Mouse (Mus musculus): ENCODE data around the gene Il27ra. TPM values are rescaled to one million over a fixed set of nuclear protein-coding genes. Genes with fewer than 3 reads are reported as not detected.
A peak's percentile ranks its signal among the peaks of the same experiment; 100 is the strongest.

The Il27ra gene
- polyA plus RNA-seq (2014; fragmentation: Nextera tagmentation; extraction: Ambion mirVana) = 0.43 and 0.45 TPM in 2 replicates

- no peaks in the 10 kb centered on the region for H3K9me3 ChIP-seq (ENCODE audit: control insufficient read depth, low read length)
- peak within 1 kb of the TSS; percentile 47 for H3K4me2 ChIP-seq (ENCODE audit: low read depth, low read length)
- no peaks in the 10 kb centered on the region for H3K36me3 ChIP-seq (ENCODE audit: control insufficient read depth, insufficient read depth, low read length)
- H3K27ac ChIP-seq (ENCODE audit: low read depth, low read length) = no peak within 1 kb of the TSS
- no peaks in the 10 kb centered on the region for H3K4me1 ChIP-seq (ENCODE audit: control insufficient read depth, insufficient read depth, low read length)
- WGBS = 5% methylated on average over 40 of the region's 40 CpGs
- H3K27me3 ChIP-seq (ENCODE audit: control insufficient read depth, insufficient read depth, low read length) = peaks cover 28% of the 10 kb centered on the region
- ATAC-seq (ENCODE audit: low read depth) = peak; percentile 68
- no peak within 1 kb of the TSS; the same call in 1 of the 2 replicates for H3K9ac ChIP-seq (replicated peaks; ENCODE audit: low read depth, low read length)
- peak within 1 kb of the TSS; percentile 16; the same call in 1 of the 2 replicates for H3K4me3 ChIP-seq (ENCODE audit: low read depth, low read length)
Observed at GRCm38 (mm10) chr8:84042066-84042947, at the start of gene Il27ra. TSS of gene Il27ra (minus strand) at chr8:84042589.

- ATAC-seq (ENCODE audit: low read depth) = no peak
- Histone ChIP-seq H3K36me3 (ENCODE audit: control insufficient read depth, insufficient read depth, low read length) (peaks cover 55% of the 10 kb centered on the region), H3K27ac (ENCODE audit: low read depth, low read length) (no peak overlapping the region), H3K27me3 (ENCODE audit: control insufficient read depth, insufficient read depth, low read length) (no peaks in the 10 kb centered on the region), H3K9me3 (ENCODE audit: control insufficient read depth, low read length) (no peaks in the 10 kb centered on the region), H3K4me1 (ENCODE audit: control insufficient read depth, insufficient read depth, low read length) (no peaks in the 10 kb centered on the region), H3K4me2 (ENCODE audit: low read depth, low read length) (no peak overlapping the region), H3K9ac (replicated peaks; ENCODE audit: low read depth, low read length) (no peak overlapping the region), H3K4me3 (ENCODE audit: low read depth, low read length) (no peak overlapping the region)
- WGBS = 91% methylated on average over 8 of the region's 8 CpGs
Observed at GRCm38 (mm10) chr8:84090585-84090984, 48.2 kb upstream of the Il27ra start.

GRCm38 (mm10) chr8:84089277-84089676, 46.9 kb upstream of the Il27ra start:
- Histone ChIP-seq H3K9me3 (ENCODE audit: control insufficient read depth, low read length) (no peaks in the 10 kb centered on the region), H3K27ac (ENCODE audit: low read depth, low read length) (no peak overlapping the region), H3K4me2 (ENCODE audit: low read depth, low read length) (no peak overlapping the region), H3K9ac (replicated peaks; ENCODE audit: low read depth, low read length) (no peak overlapping the region), H3K36me3 (ENCODE audit: control insufficient read depth, insufficient read depth, low read length) (peaks cover 47% of the 10 kb centered on the region), H3K4me3 (ENCODE audit: low read depth, low read length) (no peak overlapping the region), H3K27me3 (ENCODE audit: control insufficient read depth, insufficient read depth, low read length) (no peaks in the 10 kb centered on the region), H3K4me1 (ENCODE audit: control insufficient read depth, insufficient read depth, low read length) (no peaks in the 10 kb centered on the region)
- ATAC-seq (ENCODE audit: low read depth) = no peak
- 89% methylated on average over 9 of the region's 9 CpGs for WGBS

GRCm38 (mm10) chr8:84087821-84088220, 45.4 kb upstream of the Il27ra start:
- 98% methylated on average over 14 of the region's 14 CpGs for WGBS
- ATAC-seq (ENCODE audit: low read depth) = no peak
- H3K36me3 ChIP-seq (ENCODE audit: control insufficient read depth, insufficient read depth, low read length) = peaks cover 42% of the 10 kb centered on the region
- H3K27me3 ChIP-seq (ENCODE audit: control insufficient read depth, insufficient read depth, low read length) = no peaks in the 10 kb centered on the region
- H3K4me1 ChIP-seq (ENCODE audit: control insufficient read depth, insufficient read depth, low read length) = no peaks in the 10 kb centered on the region
- H3K9me3 ChIP-seq (ENCODE audit: control insufficient read depth, low read length) = no peaks in the 10 kb centered on the region
- no peak overlapping the region for H3K4me2 ChIP-seq (ENCODE audit: low read depth, low read length)
- H3K4me3 ChIP-seq (ENCODE audit: low read depth, low read length) = no peak overlapping the region
- no peak overlapping the region for H3K9ac ChIP-seq (replicated peaks; ENCODE audit: low read depth, low read length)
- H3K27ac ChIP-seq (ENCODE audit: low read depth, low read length) = no peak overlapping the region

- WGBS = 92% methylated on average over 7 of the region's 7 CpGs
Observed at GRCm38 (mm10) chr8:84087156-84087555, 44.8 kb upstream of the Il27ra start.

GRCm38 (mm10) chr8:84084341-84085115, 42.1 kb upstream of the Il27ra start:
- ATAC-seq (ENCODE audit: low read depth) = no peak
- no peaks in the 10 kb centered on the region for H3K27me3 ChIP-seq (ENCODE audit: control insufficient read depth, insufficient read depth, low read length)
- no peak overlapping the region for H3K4me2 ChIP-seq (ENCODE audit: low read depth, low read length)
- no peaks in the 10 kb centered on the region for H3K9me3 ChIP-seq (ENCODE audit: control insufficient read depth, low read length)
- H3K27ac ChIP-seq (ENCODE audit: low read depth, low read length) = no peak overlapping the region
- no peaks in the 10 kb centered on the region for H3K4me1 ChIP-seq (ENCODE audit: control insufficient read depth, insufficient read depth, low read length)
- peaks cover 41% of the 10 kb centered on the region for H3K36me3 ChIP-seq (ENCODE audit: control insufficient read depth, insufficient read depth, low read length)
- no peak overlapping the region for H3K9ac ChIP-seq (replicated peaks; ENCODE audit: low read depth, low read length)
- WGBS = 35% methylated on average over 42 of the region's 42 CpGs
- H3K4me3 ChIP-seq (ENCODE audit: low read depth, low read length) = no peak overlapping the region

More at GRCm38 (mm10) chr8:84087156-84087555, 44.8 kb upstream of the Il27ra start:
- Histone ChIP-seq H3K36me3 (ENCODE audit: control insufficient read depth, insufficient read depth, low read length) (peaks cover 44% of the 10 kb centered on the region), H3K9me3 (ENCODE audit: control insufficient read depth, low read length) (no peaks in the 10 kb centered on the region), H3K4me1 (ENCODE audit: control insufficient read depth, insufficient read depth, low read length) (no peaks in the 10 kb centered on the region), H3K27me3 (ENCODE audit: control insufficient read depth, insufficient read depth, low read length) (no peaks in the 10 kb centered on the region), H3K4me3 (ENCODE audit: low read depth, low read length) (no peak overlapping the region), H3K4me2 (ENCODE audit: low read depth, low read length) (no peak overlapping the region), H3K27ac (ENCODE audit: low read depth, low read length) (no peak overlapping the region), H3K9ac (replicated peaks; ENCODE audit: low read depth, low read length) (no peak overlapping the region)
- ATAC-seq (ENCODE audit: low read depth) = no peak

- no peaks in the 10 kb centered on the region for H3K9me3 ChIP-seq (ENCODE audit: control insufficient read depth, low read length)
- peaks cover 35% of the 10 kb centered on the region for H3K36me3 ChIP-seq (ENCODE audit: control insufficient read depth, insufficient read depth, low read length)
- no peak overlapping the region for H3K9ac ChIP-seq (replicated peaks; ENCODE audit: low read depth, low read length)
- no peak; the same call in 1 of the 2 replicates for ATAC-seq (ENCODE audit: low read depth)
- no peak overlapping the region for H3K4me3 ChIP-seq (ENCODE audit: low read depth, low read length)
- H3K4me1 ChIP-seq (ENCODE audit: control insufficient read depth, insufficient read depth, low read length) = no peaks in the 10 kb centered on the region
- no peaks in the 10 kb centered on the region for H3K27me3 ChIP-seq (ENCODE audit: control insufficient read depth, insufficient read depth, low read length)
- WGBS = 24% methylated on average over 8 of the region's 8 CpGs
- H3K4me2 ChIP-seq (ENCODE audit: low read depth, low read length) = no peak overlapping the region
- no peak overlapping the region for H3K27ac ChIP-seq (ENCODE audit: low read depth, low read length)
Observed at GRCm38 (mm10) chr8:84083829-84084241, 41.4 kb upstream of the Il27ra start.

- ATAC-seq (ENCODE audit: low read depth) = no peak
- Histone ChIP-seq H3K27ac (ENCODE audit: low read depth, low read length) (no peak overlapping the region), H3K4me3 (ENCODE audit: low read depth, low read length) (no peak overlapping the region), H3K4me1 (ENCODE audit: control insufficient read depth, insufficient read depth, low read length) (no peaks in the 10 kb centered on the region), H3K4me2 (ENCODE audit: low read depth, low read length) (no peak overlapping the region), H3K9me3 (ENCODE audit: control insufficient read depth, low read length) (no peaks in the 10 kb centered on the region), H3K36me3 (ENCODE audit: control insufficient read depth, insufficient read depth, low read length) (peaks cover 17% of the 10 kb centered on the region), H3K9ac (replicated peaks; ENCODE audit: low read depth, low read length) (no peak overlapping the region), H3K27me3 (ENCODE audit: control insufficient read depth, insufficient read depth, low read length) (no peaks in the 10 kb centered on the region)
- WGBS = 93% methylated on average over 5 of the region's 5 CpGs
Observed at GRCm38 (mm10) chr8:84079206-84079605, 36.8 kb upstream of the Il27ra start.

- H3K27ac ChIP-seq (ENCODE audit: low read depth, low read length) = no peak overlapping the region
- ATAC-seq (ENCODE audit: low read depth) = no peak
- no peaks in the 10 kb centered on the region for H3K27me3 ChIP-seq (ENCODE audit: control insufficient read depth, insufficient read depth, low read length)
- WGBS = 79% methylated on average over 3 of the region's 3 CpGs
- peaks cover 12% of the 10 kb centered on the region for H3K4me1 ChIP-seq (ENCODE audit: control insufficient read depth, insufficient read depth, low read length)
- H3K9ac ChIP-seq (replicated peaks; ENCODE audit: low read depth, low read length) = no peak overlapping the region
- H3K4me3 ChIP-seq (ENCODE audit: low read depth, low read length) = no peak overlapping the region
- H3K36me3 ChIP-seq (ENCODE audit: control insufficient read depth, insufficient read depth, low read length) = peaks cover 7% of the 10 kb centered on the region; the same call in 1 of the 2 replicates
- no peak overlapping the region for H3K4me2 ChIP-seq (ENCODE audit: low read depth, low read length)
- H3K9me3 ChIP-seq (ENCODE audit: control insufficient read depth, low read length) = no peaks in the 10 kb centered on the region
Observed at GRCm38 (mm10) chr8:84076849-84077248, 34.5 kb upstream of the Il27ra start.
